Mouse (Mus musculus): ENCODE measurements around the gene Selenop. TPM values are rescaled to one million over a fixed set of nuclear protein-coding genes. Genes with fewer than 3 reads are reported as not detected.

Selenop gene
- total RNA-seq, 2 experiments from 2014 or later, result 346 to 398 TPM

Other genes starting within 250 kb of the Selenop start
- gene Ccdc152, start 35.0 kb downstream of the Selenop start, total RNA-seq (2021), result not detected

Measured in adrenal gland, postnatal 36 days (tissue).